Mouse (Mus musculus) thymus, adult 2 months (tissue): ENCODE data around the gene Zfp362.

ENCODE experiments used
- CTCF ChIP-seq: fragments of 200-500 bp; IDR thresholded peaks from 2 replicates; pipeline ENCODE4 v1.5.1; 2012; ENCODE audit warnings: mild to moderate bottlenecking, control low read depth, low read length, moderate library complexity, borderline replicate concordance; ENCODE audit not compliant: control insufficient read depth, poor library complexity, insufficient read depth; ENCODE audit errors: extremely low read depth
- POLR2A ChIP-seq: fragments of 200-500 bp; IDR thresholded peaks from 2 replicates; pipeline ENCODE4 v1.6.1; 2012; ENCODE audit warnings: mild to moderate bottlenecking, low read length, control low read depth, moderate library complexity; ENCODE audit not compliant: control insufficient read depth, poor library complexity, insufficient read depth; ENCODE audit errors: extremely low read depth

- no peak for TF ChIP-seq CTCF
- TF ChIP-seq POLR2A, result no peak
Observed at GRCm38 (mm10) chr4:128784950-128785631, 20.8 kb downstream of the Zfp362 start.
